Mouse (Mus musculus): Measurements from ENCODE around the gene Riox1.
A peak's percentile ranks its signal among the peaks of the same experiment; 100 is the strongest.
"Not testable (repeated sequence)": the region's sequence is repeated elsewhere in the genome, so short reads cannot be mapped to it uniquely, and the experiment has no call there.

The Riox1 gene

GRCm38 (mm10) chr12:83950493-83950839, at the start of gene Riox1:
Gene Riox1, plus strand, starts transcription at chr12:83950608.
- peak; percentile 79 to 81 for DNase-seq

- no peak for DNase-seq
These were observed 40.0 kb upstream of the Riox1 start for GRCm38 (mm10) chr12:83910451-83910850.

GRCm38 (mm10) chr12:83914202-83914740, 36.1 kb upstream of the Riox1 start:
- DNase-seq = peak; percentile 10 to 18

GRCm38 (mm10) chr12:83914797-83915196, 35.6 kb upstream of the Riox1 start:
- DNase-seq = no peak

- DNase-seq = no peak
These were observed 33.5 kb upstream of the Riox1 start for GRCm38 (mm10) chr12:83916884-83917283.

GRCm38 (mm10) chr12:83920721-83921441, 29.5 kb upstream of the Riox1 start:
- peak in 1 of 2 experiments; percentile 27 for DNase-seq

- DNase-seq = peak; percentile 95 to 97
These were observed 28.6 kb upstream of the Riox1 start, which contains the start of gene Numb for GRCm38 (mm10) chr12:83921535-83922381. Gene Numb, minus strand, starts transcription at chr12:83921934.

GRCm38 (mm10) chr12:83922724-83923485, 27.5 kb upstream of the Riox1 start:
- DNase-seq = no peak

- no peak for DNase-seq
These were observed 26.9 kb upstream of the Riox1 start for GRCm38 (mm10) chr12:83923486-83923859.

GRCm38 (mm10) chr12:83924332-83924731, 26.1 kb upstream of the Riox1 start:
- DNase-seq = no peak

- no peak for DNase-seq
These were observed 25.2 kb upstream of the Riox1 start for GRCm38 (mm10) chr12:83925160-83925703.

GRCm38 (mm10) chr12:83926061-83926460, 24.3 kb upstream of the Riox1 start:
- no peak for DNase-seq

GRCm38 (mm10) chr12:83927747-83928146, 22.7 kb upstream of the Riox1 start:
- no peak for DNase-seq

- peak in 1 of 2 experiments; percentile 21 for DNase-seq
These were observed 21.1 kb upstream of the Riox1 start for GRCm38 (mm10) chr12:83929186-83929804.

GRCm38 (mm10) chr12:83937600-83937999, 12.8 kb upstream of the Riox1 start:
- DNase-seq = no peak

- not testable (repeated sequence) for DNase-seq
These were observed 11.8 kb upstream of the Riox1 start for GRCm38 (mm10) chr12:83938592-83938991.

GRCm38 (mm10) chr12:83939332-83939731, 11.1 kb upstream of the Riox1 start:
- DNase-seq = no peak

GRCm38 (mm10) chr12:83940031-83940430, 10.4 kb upstream of the Riox1 start:
- no peak for DNase-seq

- DNase-seq = no peak
These were observed 8.5 kb upstream of the Riox1 start for GRCm38 (mm10) chr12:83941938-83942337.

GRCm38 (mm10) chr12:83947260-83947811, 3.1 kb upstream of the Riox1 start:
- no peak for DNase-seq

GRCm38 (mm10) chr12:83949043-83949442, 1.4 kb upstream of the Riox1 start:
- no peak for DNase-seq
